Mouse (Mus musculus) left cerebral cortex, postnatal 14 days (tissue): Measurements from ENCODE around the gene Rsad2. TPM values are rescaled to one million over a fixed set of nuclear protein-coding genes. Genes with fewer than 3 reads are reported as not detected.

Source experiments
- DNase-seq, 2 experiments: peaks; one replicate each; pipeline ENCODE4 v3.0.0; 2021 to 2022; ENCODE audit warnings: low spot score in 2 of 2, mixed read lengths in 1 of 2
- intact Hi-C: fragments of 180-260 bp; cut with DNase I; formaldehyde crosslinking; loops from one replicate; pipeline ENCODE4 v1.15.1; 2025
- microRNA-seq, 2 experiments: library from miRNA; unstranded; fragments of <30 nt; microRNA quantifications; one replicate each; pipeline ENCODE4 v1.2.0; 2022
- total RNA-seq, 2 experiments: library from RNA; stranded (reverse); gene quantifications; 2 replicates each; pipeline ENCODE4 v1.2.3; 2021

The Rsad2 gene
- total RNA-seq, 2 experiments from 2014 or later, result 0.44 to 0.51 TPM

DNA sequence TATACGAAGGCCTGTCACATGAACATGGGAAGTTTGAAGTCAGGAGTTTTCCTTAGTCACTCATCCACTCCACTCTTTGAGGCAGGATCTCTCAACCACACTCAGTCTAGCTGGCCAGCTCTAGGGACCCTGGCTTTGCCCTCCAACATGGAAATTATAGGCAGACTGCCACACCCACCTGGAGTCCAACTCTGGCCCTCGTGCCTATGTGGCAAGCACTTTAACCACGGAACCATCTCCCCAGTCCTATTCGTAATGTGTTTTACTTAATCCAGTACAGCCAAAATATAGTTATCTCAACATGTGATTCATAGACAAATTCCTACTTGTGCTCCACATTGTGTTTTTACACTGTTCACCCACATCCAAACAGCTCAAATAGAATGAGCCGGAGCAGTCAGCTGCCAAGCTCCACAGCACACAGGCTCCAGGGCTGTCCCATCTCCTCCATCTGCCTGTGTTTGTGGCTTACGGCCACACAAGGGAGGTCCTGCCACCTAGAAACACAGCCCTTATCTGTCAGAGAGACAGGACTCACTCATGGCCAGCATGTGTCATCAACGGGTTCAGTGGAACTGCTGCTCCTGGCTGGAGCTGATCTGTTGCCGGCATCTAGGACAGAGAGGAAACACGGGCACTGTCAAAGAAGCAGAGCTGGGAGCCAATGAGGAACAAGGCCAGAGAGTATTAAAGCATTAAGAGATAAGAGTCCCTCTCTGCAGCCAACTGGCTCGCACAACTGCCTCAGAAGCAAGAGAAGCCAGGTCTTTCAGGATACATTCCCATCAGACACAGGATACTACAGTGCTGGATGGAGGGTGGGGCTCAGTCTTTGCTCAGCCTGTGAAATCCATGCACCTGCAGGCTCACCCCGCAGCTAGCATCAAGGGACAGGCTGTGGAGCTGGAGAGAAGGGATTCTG lies 51.2 kb downstream of the Rsad2 start:
- intact Hi-C loops, result no loop called here

DNA sequence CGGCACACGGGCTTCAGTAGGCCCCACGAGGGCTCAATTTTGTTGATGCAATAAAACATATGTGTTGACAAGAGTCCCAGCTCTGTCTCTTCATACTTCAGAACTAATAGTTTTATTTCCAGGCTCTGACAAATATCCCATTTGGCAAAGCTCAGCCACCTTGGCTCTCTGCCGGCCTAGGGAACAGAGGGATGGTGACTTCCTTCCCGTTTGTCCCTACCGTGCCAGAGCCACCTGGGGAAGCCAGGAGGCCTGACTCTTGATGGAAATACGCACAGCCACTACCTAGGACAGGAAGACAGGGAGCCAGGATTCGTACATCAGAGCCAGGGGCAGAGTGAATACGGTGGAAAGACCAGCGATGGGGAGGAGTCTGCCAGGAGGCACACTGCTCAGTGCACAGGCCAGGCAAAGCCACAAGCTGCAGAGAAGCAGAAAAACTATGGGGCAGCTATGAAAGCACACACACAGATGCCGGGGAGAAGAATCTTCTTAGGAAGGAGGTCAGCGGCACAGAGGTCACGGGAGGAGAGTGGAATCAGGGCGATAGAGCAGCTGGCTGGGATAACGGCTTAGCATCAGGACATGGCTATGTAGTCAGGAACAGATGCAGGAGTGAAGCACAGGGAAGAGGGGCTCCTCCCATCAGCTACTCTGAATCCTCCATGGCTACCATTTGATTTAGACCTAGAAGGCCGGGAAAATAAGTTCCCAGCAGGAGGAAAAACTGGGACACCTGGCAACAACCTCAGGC lies 52.7 kb downstream of the Rsad2 start:
- DNase-seq, result no peak
- intact Hi-C loops, result no loop called here

More for the DNA sequence above, 51.2 kb downstream of the Rsad2 start:
- DNase-seq, result no peak

DNA sequence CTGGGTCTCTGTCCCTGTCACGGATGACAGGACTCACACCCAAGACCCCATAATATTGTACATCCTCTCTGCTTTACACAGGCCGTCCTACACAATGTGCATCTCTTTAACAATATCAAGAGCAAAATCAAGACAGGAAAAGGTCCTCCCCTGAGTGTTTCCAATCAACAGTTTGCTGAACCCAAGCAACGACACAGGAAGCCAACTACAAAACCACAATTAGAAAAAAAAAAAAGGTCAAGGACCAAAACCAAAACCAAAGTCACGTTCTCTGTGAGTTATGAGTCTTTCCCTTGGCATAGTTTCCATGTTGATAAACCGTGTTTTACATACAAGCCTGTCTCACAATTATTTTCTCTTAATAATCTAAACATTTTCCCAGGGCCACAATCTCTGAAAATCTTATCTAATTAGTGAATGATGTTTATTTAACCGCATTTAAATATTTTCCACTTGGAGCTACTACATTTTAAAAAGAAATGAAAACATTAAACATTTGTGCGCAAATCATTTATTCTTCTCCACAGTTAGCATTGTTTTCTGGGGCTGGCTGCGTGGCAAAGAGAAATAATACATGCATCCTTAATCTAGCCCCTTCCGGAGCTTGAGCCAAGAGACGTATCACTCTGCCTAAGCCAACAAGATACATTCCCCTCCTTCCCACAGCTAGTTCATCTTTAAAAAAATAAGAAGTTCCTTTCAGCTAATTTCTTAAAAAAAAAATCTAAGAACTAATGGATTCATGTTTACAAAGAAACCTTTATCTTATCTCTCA lies 54.4 kb downstream of the Rsad2 start:
- intact Hi-C loops, result no loop called here

DNA sequence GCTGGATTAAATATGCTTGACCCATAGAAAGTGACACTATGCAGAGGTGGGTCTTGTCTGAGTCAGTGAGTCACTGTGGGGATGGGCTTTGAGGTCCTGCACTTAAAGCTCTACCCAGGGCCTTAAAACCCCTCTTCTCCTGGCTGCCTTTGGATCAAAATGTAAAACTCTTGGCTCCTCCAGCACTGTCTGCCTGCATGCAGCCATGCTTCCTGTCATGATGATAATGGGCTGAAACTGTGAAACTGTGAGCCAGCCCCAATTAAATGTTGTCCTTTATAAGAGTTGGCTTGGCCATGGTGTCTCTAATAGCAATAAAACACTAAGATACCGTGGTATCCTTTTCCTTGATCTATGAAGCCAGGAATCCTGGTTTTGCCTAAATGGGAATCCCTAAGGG lies 55.0 kb downstream of the Rsad2 start:
- DNase-seq, result no peak
- intact Hi-C loops, result no loop called here

More for the DNA sequence above, 54.4 kb downstream of the Rsad2 start:
- no peak for DNase-seq

DNA sequence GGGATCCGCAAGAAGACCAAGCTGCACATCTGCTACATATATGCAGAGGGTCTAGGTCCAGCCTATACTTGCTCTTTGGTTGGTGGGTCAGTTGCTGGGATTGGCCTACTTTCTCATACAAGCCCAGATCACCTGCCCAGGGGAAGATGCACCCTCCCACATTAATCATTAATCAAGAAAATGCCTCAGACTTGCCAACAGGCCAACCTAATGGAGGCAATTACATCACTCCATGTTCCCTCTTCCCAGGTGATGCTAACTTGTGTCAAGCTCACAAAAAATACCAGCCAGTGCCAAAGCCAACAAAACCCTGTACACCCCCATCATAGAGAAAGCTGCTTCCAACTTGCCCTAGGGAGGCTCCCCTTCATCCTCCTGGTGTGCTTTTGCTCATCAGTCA lies 55.5 kb downstream of the Rsad2 start:
- intact Hi-C loops, result no loop called here
- no peak for DNase-seq

DNA sequence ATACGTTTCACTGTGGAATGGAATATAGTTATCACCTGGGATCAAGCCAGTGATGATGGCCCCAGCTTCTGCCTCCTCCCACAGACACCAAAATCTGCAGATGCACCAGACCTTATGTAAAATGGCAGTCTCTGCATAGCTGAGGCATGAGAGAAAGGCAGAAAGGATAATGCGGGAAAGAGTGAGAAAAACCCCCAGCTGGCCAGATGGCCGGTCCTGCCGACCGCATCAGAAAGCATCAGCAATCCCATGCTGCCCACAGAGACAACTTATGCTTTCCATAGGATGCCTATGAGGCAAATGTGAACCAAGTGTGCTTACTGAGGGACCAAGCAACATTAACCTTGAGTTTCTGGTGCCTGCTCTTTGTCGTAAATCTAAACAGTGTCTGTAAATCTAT lies 56.9 kb downstream of the Rsad2 start:
- no peak for DNase-seq
- intact Hi-C loops, result no loop called here

DNA sequence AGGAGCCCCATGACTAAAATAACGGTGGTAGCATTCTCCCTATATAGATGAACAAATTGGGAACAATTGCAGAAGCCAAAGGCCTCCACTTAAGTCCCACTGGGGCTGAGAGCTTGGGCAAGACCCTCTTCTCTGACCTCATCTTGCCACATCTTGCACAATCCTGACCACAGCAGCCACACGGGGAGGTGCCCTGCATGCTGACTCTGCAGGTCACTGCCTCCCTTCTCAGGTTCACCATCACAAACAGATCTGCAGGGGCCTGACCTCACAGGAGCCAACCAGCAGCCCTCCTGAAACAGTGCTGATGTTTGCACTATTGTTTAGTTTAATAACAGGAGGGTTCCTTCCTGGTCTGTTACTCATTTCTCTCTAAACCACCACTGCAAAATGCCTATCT lies 57.7 kb downstream of the Rsad2 start:
- DNase-seq, result no peak
- intact Hi-C loops, result no loop called here

DNA sequence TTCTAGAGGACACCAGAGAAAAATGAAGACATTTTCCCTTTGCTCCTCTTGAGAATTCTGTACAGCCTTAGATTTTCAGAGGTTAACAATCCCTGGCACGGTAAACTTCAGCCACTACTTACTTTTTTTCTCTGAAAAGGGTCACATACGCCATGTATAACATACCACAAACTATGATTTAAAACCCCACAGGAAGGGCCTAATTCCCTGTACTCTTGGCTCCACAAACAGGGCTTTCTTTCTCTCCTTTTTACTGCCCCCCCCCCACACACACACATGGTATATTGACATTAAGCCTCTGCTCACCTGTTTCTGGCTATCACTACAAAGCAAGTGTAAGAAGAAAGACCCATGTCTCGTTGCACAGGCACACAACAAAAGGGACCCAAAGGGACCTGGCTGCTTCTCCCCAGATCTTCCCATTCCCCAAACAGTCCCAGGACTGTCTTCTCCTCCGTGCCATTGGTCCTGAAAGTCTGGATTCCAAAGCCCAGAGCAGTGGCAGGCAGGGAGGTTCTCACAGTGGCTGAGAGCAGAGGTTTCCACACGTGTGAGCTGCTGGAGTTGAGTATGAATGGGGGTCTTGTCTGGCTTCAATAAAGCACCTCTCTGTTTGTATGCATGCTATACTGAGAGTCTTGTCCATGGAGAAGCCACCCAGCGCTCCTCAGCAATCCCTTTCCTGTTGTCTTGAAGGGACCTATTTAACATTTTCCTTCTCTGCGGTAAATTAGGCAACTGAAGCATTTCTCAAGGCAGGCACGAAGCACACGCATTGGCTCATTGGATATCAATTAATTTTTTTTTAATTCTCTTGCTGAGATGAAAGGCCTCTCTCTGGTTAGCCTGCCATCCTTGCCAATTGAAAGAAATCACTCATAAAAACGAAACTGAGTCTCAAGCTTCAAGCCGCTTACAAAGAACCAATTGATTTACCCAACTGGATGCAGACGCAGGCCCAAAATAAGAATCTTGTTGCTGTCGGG lies 61.5 kb downstream of the Rsad2 start:
- intact Hi-C loops, result no loop called here
- peak in 1 of 2 experiments; percentile 62 for DNase-seq

DNA sequence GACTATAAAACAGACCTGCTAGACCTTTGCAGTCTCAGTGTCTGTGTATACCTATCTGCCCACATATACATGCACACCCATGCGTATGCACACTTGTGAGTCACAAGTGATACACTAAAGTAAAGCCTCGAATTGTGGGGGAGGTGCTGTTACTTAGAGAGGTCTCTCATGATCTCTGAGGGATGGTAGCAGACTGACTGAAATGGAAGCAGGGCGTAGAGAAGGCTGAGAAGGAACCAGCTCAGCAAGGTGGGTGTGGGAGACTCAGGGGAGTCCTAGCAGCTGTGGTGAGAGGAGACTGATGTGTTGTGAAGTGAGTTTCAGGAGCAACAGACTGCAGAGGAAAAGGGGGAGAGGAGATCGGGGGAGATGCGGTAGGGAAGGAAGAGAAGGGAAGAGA lies 63.0 kb downstream of the Rsad2 start:
- no peak for DNase-seq

More for the DNA sequence above, 63.0 kb downstream of the Rsad2 start:
- intact Hi-C loops, result no loop called here

Small RNA genes within 50 kb of the gene (microRNA-seq; reads per million reads assigned to microRNA genes)
- 1.8 to 4.0 reads per million in 2 experiments for gene Mir6538

Other genes with a start within 250 kb of the Rsad2 start
- 10 to 100 TPM; 38.7 to 39.8 TPM for gene Rnf144a, start 41.2 kb downstream of the Rsad2 start, total RNA-seq
- gene Cmpk2, start 12.8 kb upstream of the Rsad2 start, total RNA-seq, result 10 to 100 TPM; 23.2 to 24.1 TPM